Mouse (Mus musculus) left cerebral cortex, postnatal 14 days (tissue): ENCODE data around the gene Ncam2. TPM values are rescaled to one million over a fixed set of nuclear protein-coding genes. Genes with fewer than 3 reads are reported as not detected.

Experiments
- DNase-seq, 2 experiments: peaks; one replicate each; pipeline ENCODE4 v3.0.0; 2021 to 2022; ENCODE audit warnings: low spot score in 2 of 2, mixed read lengths in 1 of 2
- intact Hi-C: fragments of 180-260 bp; cut with DNase I; formaldehyde crosslinking; loops from one replicate; pipeline ENCODE4 v1.15.1; 2025
- long read RNA-seq, 2 experiments: library from polyadenylated mRNA; stranded (forward); transcript quantifications; one replicate each; pipeline ENCODE4 v2.0.0; 2021
- total RNA-seq, 2 experiments: library from RNA; stranded (reverse); gene quantifications; 2 replicates each; pipeline ENCODE4 v1.2.3; 2021

Gene Ncam2
- 10 to 100 TPM; 90.0 to 96.7 TPM for total RNA-seq
- long read RNA-seq, experiment 1, partial matches to known transcripts, result 5 of 8 reads
- long read RNA-seq, experiment 1, other reads (novel, unspliced or antisense), result 3 of 8 reads
- long read RNA-seq, experiment 2, partial matches to known transcripts, result 8 of 10 reads
- long read RNA-seq, experiment 2, other reads (novel, unspliced or antisense), result 2 of 10 reads

DNA sequence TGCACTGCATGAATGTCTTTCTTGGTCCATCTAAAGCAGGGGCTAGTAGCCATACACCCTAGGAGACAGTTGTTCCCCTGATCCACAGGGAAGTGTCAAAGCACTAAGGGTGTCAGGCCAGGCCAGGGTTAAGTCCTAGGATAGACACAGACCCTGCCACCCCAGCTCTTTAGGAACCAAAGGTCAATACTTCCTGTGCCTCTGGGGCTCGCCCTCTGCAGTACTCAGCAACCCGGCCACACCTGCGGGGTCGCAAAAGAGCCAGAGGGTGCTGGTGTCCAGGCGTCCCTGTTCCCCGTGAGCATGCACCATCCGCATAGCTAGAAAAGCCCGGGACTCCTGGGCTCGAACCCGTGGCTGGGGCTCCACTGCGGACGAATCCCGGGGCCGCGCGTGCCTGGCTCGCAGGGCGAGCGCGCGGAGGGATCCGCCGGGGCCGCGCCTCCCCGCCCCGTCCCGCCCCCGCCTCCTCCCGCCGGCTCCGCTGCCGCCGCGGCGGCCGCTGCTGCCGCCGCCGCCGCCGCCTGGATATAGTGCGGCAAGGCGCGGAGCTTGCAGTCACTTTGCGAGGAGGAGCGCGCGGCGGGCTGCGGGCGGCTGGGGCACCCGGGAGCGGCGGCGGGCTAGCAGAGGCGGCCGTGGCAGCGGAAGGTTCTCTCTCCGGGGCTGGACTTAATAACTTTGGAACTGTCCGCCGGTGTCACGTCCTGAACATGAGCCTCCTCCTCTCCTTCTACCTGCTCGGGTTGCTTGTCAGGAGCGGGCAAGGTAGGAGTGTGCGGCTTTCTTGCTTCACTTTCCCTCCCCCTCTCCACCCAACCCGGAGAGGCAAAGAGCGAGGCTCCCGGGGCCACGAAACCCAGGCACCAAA lies at the start of gene Ncam2:
Gene Ncam2 (plus strand): TSS at position 497 of the 871 bp plus-strand sequence.
- peak; percentile 66 to 72 for DNase-seq
- intact Hi-C loops, result loop anchor here (10.0 kb wide), 1 partner anchor 264 kb away; no protein-coding TSS in a partner anchor

GRCm38 (mm10) chr16:81170828-81171227 lies 29.7 kb upstream of the Ncam2 start:
- intact Hi-C loops, result no loop called here
- peak in 1 of 2 experiments; percentile 6 for DNase-seq

GRCm38 (mm10) chr16:81175302-81175943 lies 25.1 kb upstream of the Ncam2 start:
- DNase-seq, result peak; percentile 81 to 82
- intact Hi-C loops, result loop anchor here (5.0 kb wide), 1 partner anchor 448 kb away; no protein-coding TSS in a partner anchor

GRCm38 (mm10) chr16:81179801-81180200 lies 20.7 kb upstream of the Ncam2 start:
- no peak for DNase-seq
- intact Hi-C loops, result loop anchor here (5.0 kb wide), 1 partner anchor 452 kb away; no protein-coding TSS in a partner anchor

- DNase-seq, result no peak
- intact Hi-C loops, result no loop called here
Observed at GRCm38 (mm10) chr16:81187579-81188179, 12.8 kb upstream of the Ncam2 start.

- intact Hi-C loops, result no loop called here
- no peak for DNase-seq
Observed at GRCm38 (mm10) chr16:81191621-81192020, 8.9 kb upstream of the Ncam2 start.

- intact Hi-C loops, result no loop called here
- DNase-seq, result no peak
Observed at GRCm38 (mm10) chr16:81192607-81193006, 7.9 kb upstream of the Ncam2 start.

- intact Hi-C loops, result no loop called here
- no peak for DNase-seq
Observed at GRCm38 (mm10) chr16:81199467-81199866, 1.0 kb upstream of the Ncam2 start.

DNA sequence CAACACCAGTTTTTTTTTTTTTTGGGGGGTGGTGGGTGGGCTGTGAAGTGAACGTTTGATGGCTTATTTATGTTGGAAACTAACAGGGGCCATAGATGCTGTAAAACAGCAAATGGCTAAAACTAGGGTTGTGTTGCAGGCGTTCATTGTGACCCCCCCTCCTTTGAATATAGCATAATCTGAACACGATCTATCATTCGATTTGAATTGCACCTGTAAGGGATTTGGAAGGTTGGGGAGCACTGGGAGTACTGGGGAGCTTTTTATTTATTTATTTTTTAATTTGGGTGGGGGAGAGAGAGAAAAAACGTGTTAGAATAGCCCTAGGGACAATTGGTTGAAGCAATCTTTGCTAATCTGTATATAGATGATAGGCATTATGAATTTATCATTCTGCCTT lies 974 bp downstream of the Ncam2 start:
- intact Hi-C loops, result loop anchor here (10.0 kb wide), 1 partner anchor 263 kb away; no protein-coding TSS in a partner anchor
- no peak for DNase-seq

DNA sequence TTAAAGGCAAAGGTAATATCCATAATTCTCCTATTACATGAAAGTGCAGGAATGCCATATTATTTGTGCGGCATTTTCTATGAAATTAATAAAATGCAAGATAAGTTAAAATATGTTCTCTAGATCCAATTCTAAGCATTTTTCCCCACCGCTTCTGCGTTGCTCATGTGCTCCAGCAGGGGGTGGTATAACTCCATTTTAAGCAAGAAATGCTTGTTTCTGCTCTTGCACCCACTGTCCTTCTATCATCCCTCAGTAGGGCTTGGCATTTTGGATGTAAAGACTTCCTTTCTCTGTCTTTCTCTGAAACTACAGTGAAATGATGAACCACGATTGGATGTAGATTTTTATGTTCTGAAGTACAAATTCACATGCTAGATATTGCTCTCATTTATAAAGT lies 1.5 kb downstream of the Ncam2 start:
- intact Hi-C loops, result loop anchor here (2.0 to 10.0 kb wide), 3 partner anchors 83 to 1319 kb away; no protein-coding TSS in a partner anchor
- peak; percentile 85 for DNase-seq

DNA sequence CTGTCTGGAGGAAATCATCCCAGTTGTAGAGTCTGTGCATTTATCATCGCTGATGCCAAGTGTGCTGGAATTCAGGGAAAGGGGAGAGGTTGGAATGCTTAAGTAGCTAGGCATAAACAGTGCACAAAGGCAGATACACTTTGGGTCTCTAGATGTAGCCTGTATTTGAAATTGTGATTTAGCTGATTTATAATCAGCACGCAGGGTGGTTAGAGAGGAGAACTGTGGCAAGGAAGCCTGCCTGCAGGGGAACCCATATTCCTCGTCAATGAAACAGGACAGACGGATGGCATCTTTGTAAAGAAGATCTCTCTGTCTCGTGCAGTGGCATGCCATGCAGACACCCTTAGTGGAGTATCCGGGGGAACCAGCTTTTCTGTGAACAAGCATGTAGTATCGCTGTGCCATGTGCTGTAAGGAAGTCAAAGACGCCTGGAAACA lies 2.2 kb downstream of the Ncam2 start:
- intact Hi-C loops, result loop anchor here (2.0 to 10.0 kb wide), 3 partner anchors 82 to 1318 kb away; no protein-coding TSS in a partner anchor
- peak; percentile 20 to 50 for DNase-seq

DNA sequence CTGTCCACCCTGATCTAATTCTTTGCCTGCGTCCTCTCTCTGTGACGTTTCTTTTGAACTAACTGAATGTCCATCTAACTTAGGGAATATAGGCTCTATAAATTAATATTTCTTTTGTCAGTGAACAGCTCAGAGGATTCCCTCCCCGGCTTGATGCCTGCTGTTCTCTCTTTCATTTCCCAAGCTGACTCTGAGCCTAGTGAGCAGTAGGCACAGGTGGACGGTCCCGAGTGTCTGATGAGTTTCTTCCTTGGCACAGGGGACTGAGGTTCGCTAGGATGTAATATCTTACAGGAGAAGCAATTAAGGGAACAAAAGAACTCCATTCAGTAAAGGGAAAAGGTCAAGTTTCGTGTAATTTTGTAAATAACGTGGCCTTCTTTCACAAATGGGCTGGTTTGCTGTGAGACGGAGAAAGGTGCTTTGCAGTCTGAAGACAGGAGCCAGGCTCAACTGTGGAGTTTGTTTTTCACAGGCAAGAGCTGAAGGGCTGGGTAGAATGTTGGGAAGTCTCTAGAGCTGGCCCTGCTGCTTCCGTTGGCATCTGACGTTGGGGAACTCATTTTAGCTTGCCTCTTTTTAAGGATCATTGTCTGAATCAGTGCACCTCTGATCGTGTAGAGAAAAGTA lies 4.0 kb downstream of the Ncam2 start:
- no peak for DNase-seq
- intact Hi-C loops, result loop anchor here (10.0 kb wide), 1 partner anchor 260 kb away; no protein-coding TSS in a partner anchor

DNA sequence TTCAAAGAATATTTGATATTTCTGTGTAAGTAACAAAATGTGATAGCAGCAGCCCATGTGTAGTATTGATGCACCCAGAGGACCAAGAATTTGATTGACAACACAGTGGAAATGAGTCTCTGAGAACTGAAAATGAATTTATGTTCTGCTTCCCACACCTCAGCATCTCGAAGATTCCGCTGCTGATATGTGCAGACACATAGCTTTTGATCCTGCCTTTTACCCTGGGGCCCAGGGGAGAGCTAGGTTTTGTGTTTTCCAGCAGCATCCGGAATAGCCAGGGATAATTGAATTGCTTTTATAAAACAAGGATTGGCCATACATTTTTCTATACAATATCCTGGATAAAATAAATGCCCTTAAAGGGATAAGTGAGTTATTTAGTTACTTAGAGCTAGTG lies 20.7 kb downstream of the Ncam2 start:
- no peak for DNase-seq
- intact Hi-C loops, result no loop called here

DNA sequence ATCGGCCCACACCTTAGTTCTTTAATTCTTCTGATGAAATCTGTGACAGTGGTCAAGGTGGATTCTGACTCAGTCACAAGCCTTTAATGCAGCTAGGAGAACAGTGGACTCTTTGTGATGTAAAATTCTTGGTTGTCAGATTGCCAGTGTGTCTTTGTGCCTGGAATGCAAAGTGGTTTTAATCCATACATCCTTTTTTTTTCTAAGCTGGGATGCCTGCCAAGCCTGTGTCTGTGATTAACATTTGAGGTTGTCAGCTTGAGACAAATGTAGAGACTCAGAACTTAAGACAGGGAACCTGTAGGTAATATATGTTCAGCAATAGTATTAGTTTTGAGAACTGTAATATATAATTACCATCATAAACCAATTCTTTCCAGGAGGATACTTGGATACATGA lies 23.3 kb downstream of the Ncam2 start:
- peak in 1 of 2 experiments; percentile 53 for DNase-seq
- intact Hi-C loops, result no loop called here

GRCm38 (mm10) chr16:81224253-81224652 lies 23.8 kb downstream of the Ncam2 start:
- intact Hi-C loops, result no loop called here
- DNase-seq, result no peak

DNA sequence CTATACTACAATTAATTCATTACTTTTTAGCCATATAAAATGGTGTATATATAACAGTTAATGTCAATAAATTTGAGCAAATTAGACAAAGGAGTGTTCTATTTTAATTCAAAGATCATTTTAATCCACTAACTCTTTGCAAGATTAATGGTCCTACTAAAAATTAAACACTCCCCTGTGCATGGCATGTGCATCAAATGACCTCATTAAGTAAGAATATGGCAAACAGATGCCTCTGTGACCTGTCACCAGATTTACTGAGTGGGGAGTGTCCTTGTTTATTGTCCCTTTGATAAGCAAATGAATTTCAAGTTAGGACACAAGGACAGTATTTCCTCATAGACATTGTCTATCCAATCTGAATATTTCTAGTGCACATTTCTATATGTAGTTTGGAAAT lies 54.4 kb downstream of the Ncam2 start:
- DNase-seq, result no peak
- intact Hi-C loops, result no loop called here

DNA sequence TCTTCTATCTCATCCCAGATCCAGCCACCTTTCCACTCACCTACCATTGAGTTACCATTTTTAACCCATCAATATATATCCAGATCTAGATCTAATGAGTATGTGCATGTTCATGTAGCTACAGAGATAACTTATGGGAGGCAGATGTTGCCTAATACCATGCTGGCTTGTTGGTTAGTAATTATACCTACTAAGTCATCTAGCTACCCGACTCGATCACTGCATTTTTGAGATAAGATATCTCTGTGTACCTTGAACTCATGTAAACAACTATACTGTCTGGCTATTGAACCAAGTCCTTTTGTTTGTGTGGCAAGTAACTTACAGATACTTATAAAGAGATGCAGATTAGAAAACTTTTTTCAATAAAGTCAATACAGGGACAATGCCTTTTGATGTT lies 59.9 kb downstream of the Ncam2 start:
- intact Hi-C loops, result no loop called here
- no peak for DNase-seq

DNA sequence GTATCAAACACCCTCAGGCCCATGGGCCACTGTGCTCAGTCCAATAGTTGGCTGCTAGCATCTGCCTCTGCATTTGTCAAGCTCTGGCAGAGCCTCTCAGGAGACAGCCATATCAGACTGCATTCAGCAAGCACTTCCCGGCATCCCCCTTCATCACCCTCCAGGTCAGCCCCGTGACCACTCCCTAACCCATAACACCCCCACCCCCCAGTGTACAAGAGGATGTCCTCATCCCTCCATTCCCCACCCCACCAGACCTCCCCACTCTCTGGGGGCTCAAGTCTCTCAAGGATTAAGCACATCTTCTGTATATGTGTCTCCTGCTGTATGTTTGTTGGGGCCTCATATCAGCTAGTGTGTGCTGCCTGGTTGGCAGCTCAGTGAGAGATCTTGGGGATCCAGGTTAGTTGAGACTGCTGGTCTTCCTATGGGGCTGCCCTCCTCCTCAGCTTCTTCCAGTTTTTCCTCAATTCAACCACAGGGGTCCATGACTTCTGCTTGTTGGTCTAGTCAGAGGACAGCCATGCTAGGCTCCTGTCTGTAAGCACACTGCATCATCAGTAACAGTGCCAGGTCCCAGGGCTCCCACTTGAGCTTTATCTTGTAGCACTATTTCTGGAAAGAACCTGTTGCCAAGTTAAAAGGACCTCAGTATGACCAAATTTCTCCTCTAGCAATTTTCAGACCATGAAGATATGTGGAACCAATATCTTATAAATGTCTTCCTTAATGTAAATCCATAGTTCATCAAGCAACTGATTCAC lies 73.3 kb downstream of the Ncam2 start:
- intact Hi-C loops, result no loop called here
- DNase-seq, result no peak
